In genomic region chr8:110644422-110644821, GRCm38 (mm10) we compare ENCODE assay signal across 30 mouse cellular contexts. TPM values are rescaled to one million over a fixed set of nuclear protein-coding genes. Genes with fewer than 3 reads are reported as not detected.
DNase-seq lines count a peak whose midpoint lies in the region; ATAC-seq lines count a peak whose summit lies in the region.
"Had no signal": no experiment of that assay in that cellular context is flagged by ENCODE, and none has a peak within 500 bp of the region (broad histone marks: within the 10 kb centered on the region; RNA-seq: fewer than 3 reads in every experiment).

No protein-coding gene starts in this region.

- 83% methylated on average over 4 of the region's 4 CpGs for WGBS in kidney, embryonic 15.5 days

- H3K4me3 ChIP-seq in kidney, embryonic 15.5 days (replicated peaks): no peak overlapping the region
- H3K4me3 ChIP-seq in brown adipose tissue, adult 24 weeks (ENCODE audit: insufficient read depth, low read depth, low read length): no peak overlapping the region
- H3K4me3 ChIP-seq: embryonic facial prominence, embryonic 13.5 days; embryonic facial prominence, embryonic 15.5 days; erythroblast, embryonic 14.5 days; forebrain, embryonic 10.5 days; forebrain, embryonic 12.5 days had no signal

- peaks cover 33% of the 10 kb centered on the region for H3K36me3 ChIP-seq in kidney, embryonic 15.5 days

- DNase-seq in kidney, adult 9 months: peak; percentile 25
- DNase-seq in kidney, postnatal 4 days: no peak
- peak; percentile 13 to 25 for DNase-seq in kidney, postnatal 36 days
- peak; percentile 68 for DNase-seq in MN1 (ENCODE audit: low spot score)
- no peak for DNase-seq in frontal cortex, adult 2 months (ENCODE audit: extremely low spot score in 1 of 2, low spot score in 1 of 2)
- DNase-seq: adrenal gland, adult 8-10 months; adrenal gland, postnatal 14 days; adrenal gland, postnatal 36 days; B cell, adult 2 months; cerebellum, adult 11 months; cerebellum, adult 18-20 months; cerebellum, adult 8-10 months; cerebellum, adult 9-11 months; cerebellum, postnatal 14 days; cerebellum, postnatal 36 days; embryo, embryonic 11 days had no signal

- H3K27ac ChIP-seq in kidney, embryonic 15.5 days: no peak overlapping the region
- peak overlapping the region; percentile 42 for H3K27ac ChIP-seq in brown adipose tissue, adult 24 weeks (replicated peaks; ENCODE audit: low read depth, low read length)
- H3K27ac ChIP-seq: embryonic facial prominence, embryonic 13.5 days; embryonic facial prominence, embryonic 15.5 days; forebrain, embryonic 10.5 days; forebrain, embryonic 12.5 days had no signal

- ATAC-seq in kidney, embryonic 15.5 days (replicated peaks; ENCODE audit: low FRiP score): no peak
- ATAC-seq: activated CD4-positive, CD25-positive, alpha-beta regulatory T cell, adult 4 months; CD4-positive, CD25-positive, alpha-beta regulatory T cell, adult 4 months; forebrain, embryonic 14.5 days; forebrain, embryonic 16.5 days; Patski had no signal

- no peaks in the 10 kb centered on the region for H3K4me1 ChIP-seq in kidney, embryonic 15.5 days
- H3K4me1 ChIP-seq in brown adipose tissue, adult 24 weeks (ENCODE audit: control insufficient read depth, insufficient read depth, insufficient read length, low read length): peaks cover 11% of the 10 kb centered on the region
- H3K4me1 ChIP-seq: embryonic facial prominence, embryonic 13.5 days; embryonic facial prominence, embryonic 15.5 days; forebrain, embryonic 10.5 days; forebrain, embryonic 12.5 days had no signal

- H3K27me3 ChIP-seq in kidney, embryonic 15.5 days: no peaks in the 10 kb centered on the region
- H3K27me3 ChIP-seq: CH12.LX; embryonic facial prominence, embryonic 13.5 days; embryonic facial prominence, embryonic 15.5 days; forebrain, embryonic 12.5 days; Patski had no signal

- no peaks in the 10 kb centered on the region for H3K9me3 ChIP-seq in kidney, embryonic 15.5 days (replicated peaks)
- H3K9me3 ChIP-seq: embryonic facial prominence, embryonic 13.5 days; embryonic facial prominence, embryonic 15.5 days; forebrain, embryonic 10.5 days; forebrain, embryonic 12.5 days; G1E had no signal

- H3K9ac ChIP-seq in kidney, embryonic 15.5 days: no peak overlapping the region
- H3K9ac ChIP-seq: embryonic facial prominence, embryonic 13.5 days; embryonic facial prominence, embryonic 15.5 days; forebrain, embryonic 12.5 days had no signal

- H3K4me2 ChIP-seq in kidney, embryonic 15.5 days: no peak overlapping the region
- H3K4me2 ChIP-seq: embryonic facial prominence, embryonic 13.5 days; embryonic facial prominence, embryonic 15.5 days; forebrain, embryonic 12.5 days had no signal

RNA-seq across cellular contexts. Expression of gene Vac14, which starts 26.0 kb away (rescaled TPM):
- polyA plus RNA-seq in kidney, embryonic 15.5 days (2015; fragmentation: Nextera tagmentation; extraction: Ambion mirVana): 22.2 and 23.3 TPM in 2 replicates
- 14.4 and 17.0 TPM in 2 replicates for polyA plus RNA-seq in brown adipose tissue, adult 24 weeks (2012; ENCODE audit: insufficient read depth, insufficient read length, missing spikeins)
- 27.5 and 28.7 TPM in 2 replicates for polyA plus RNA-seq in frontal cortex, adult 2 months (2012; rRNA removed)

Comparison
In these comparisons a context has a peak if more than half of its experiments do, and no peak if none do; other contexts are left out.
1. DNase-seq: peak in kidney, adult 9 months (single experiment), kidney, postnatal 36 days (2 of 2) and MN1 (single experiment); none in kidney, postnatal 4 days (0 of 2) and frontal cortex, adult 2 months (0 of 2).